6 mouse cellular contexts compared by ENCODE assay signal in genomic region chr9:46544326-46544725, GRCm38 (mm10).
"Had no signal": no experiment of that assay in that cellular context is flagged by ENCODE, and none has a peak within 500 bp of the region (broad histone marks: within the 10 kb centered on the region; RNA-seq: fewer than 3 reads in every experiment).

No protein-coding gene starts in this region.

- DNase-seq: kidney, postnatal 14 days; liver; liver, embryonic 13.5 days; liver, postnatal 0 days; lung, postnatal 14 days; thymus, postnatal 14 days had no signal
